Mouse (Mus musculus) liver, embryonic 13.5 days (tissue): Measurements from ENCODE around the gene Rapgef2. TPM values are rescaled to one million over a fixed set of nuclear protein-coding genes. Genes with fewer than 3 reads are reported as not detected.

Experiments used
- ATAC-seq: fragments of 200-750 bp; cut with Nextera tagmentation; 2 replicates; pipeline ENCODE4 v1.8.0; 2017; ENCODE audit warnings: low read depth, mild to moderate bottlenecking, moderate number of reproducible peaks, moderate library complexity
- DNase-seq: peaks from one replicate; pipeline ENCODE4 v3.0.0; 2022
- H3K27ac ChIP-seq: fragments of 300-500 bp; sonication (generic); 2 replicates; pipeline ENCODE4 v1.5.1; 2015; ENCODE audit warnings: moderate library complexity, mild to moderate bottlenecking, inconsistent platforms
- H3K27me3 ChIP-seq: fragments of 300-500 bp; sonication (generic); 2 replicates; pipeline ENCODE4 v1.6.1; 2015; ENCODE audit warnings: mild to moderate bottlenecking, inconsistent platforms
- H3K36me3 ChIP-seq: fragments of 300-500 bp; sonication (generic); 2 replicates; pipeline ENCODE4 v1.6.1; 2015; ENCODE audit warnings: mild to moderate bottlenecking, inconsistent platforms
- H3K4me1 ChIP-seq: fragments of 300-500 bp; sonication (generic); replicated peaks from 2 replicates; pipeline ENCODE4 v1.6.1; 2015; ENCODE audit warnings: inconsistent platforms
- H3K4me2 ChIP-seq: fragments of 300-500 bp; sonication (generic); 2 replicates; pipeline ENCODE4 v1.6.1; 2015; ENCODE audit warnings: inconsistent platforms, mild to moderate bottlenecking, moderate library complexity
- H3K4me3 ChIP-seq: fragments of 300-500 bp; sonication (generic); replicated peaks from 2 replicates; pipeline ENCODE4 v1.5.1; 2015; ENCODE audit warnings: mild to moderate bottlenecking, inconsistent platforms
- H3K9ac ChIP-seq: fragments of 300-500 bp; sonication (generic); 2 replicates; pipeline ENCODE4 v1.6.1; 2015; ENCODE audit warnings: mild to moderate bottlenecking, inconsistent platforms
- H3K9me3 ChIP-seq: fragments of 300-500 bp; sonication (generic); replicated peaks from 2 replicates; pipeline ENCODE4 v1.6.1; 2016; ENCODE audit warnings: inconsistent platforms
- WGBS: fragments of 180-500 bp; shearing (Covaris S2); methylation state at CpG from one replicate; pipeline ENCODE4 v1.1.7; 2015; ENCODE audit not compliant: insufficient replicate concordance; 5-methylcytosine and 5-hydroxymethylcytosine counted together
- polyA plus RNA-seq: library from polyadenylated mRNA; unstranded; fragments of >200 nt; fragmentation: Nextera tagmentation; extraction: Ambion mirVana; gene quantifications from 2 replicates; pipeline ENCODE4 v1.2.1, GENCODE M21; 2015

Gene Rapgef2
- 0.90 and 1.1 TPM in 2 replicates for polyA plus RNA-seq

DNA sequence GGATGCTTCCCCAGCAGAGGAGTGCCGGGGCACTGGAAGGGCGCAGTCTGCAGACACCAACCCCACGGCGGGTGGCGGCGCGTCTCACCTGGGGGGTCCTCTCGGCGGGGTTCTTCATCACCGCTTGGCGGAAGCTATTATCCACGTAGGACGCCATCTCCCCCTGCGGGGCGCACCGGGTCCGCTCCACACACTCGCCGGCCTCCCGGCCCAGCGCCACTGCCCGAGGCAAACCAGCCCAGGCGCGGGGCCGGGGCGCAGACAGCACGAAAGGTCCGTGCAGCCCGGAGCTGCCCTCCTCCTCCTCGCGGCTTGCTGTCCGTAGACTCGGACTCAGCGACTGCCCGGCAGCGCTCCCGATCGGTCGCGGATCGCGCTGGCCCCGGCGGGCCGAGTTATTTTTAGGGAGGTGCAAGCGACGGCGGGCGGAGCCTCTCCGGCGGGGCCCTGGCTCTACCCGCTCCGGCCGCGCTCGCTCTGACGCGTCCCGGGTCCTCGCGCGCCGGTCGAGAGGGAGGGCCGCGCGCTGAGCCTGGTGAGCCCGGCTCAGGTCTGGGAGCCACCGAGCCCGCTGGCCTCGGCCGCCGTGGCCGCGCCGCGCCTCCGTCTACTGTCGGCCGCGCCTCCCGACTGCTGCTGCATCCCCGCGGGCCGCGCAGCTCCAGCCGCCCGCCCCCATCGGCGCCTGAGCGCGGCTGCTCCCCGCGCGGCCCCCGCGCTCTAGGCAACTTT is at the start of gene Rapgef2:
Rapgef2 (minus strand) TSS at position 142 of the 732 bp plus-strand sequence.
- WGBS = under 1% methylated on average over 82 of the region's 97 CpGs
- DNase-seq = peak; percentile 52
- Histone ChIP-seq H3K36me3 (no peaks in the 10 kb centered on the region), H3K27me3 (peaks cover 55% of the 10 kb centered on the region), H3K4me2 (peak within 1 kb of the TSS; percentile 93), H3K4me3 (peak within 1 kb of the TSS; percentile 76), H3K27ac (peak within 1 kb of the TSS; percentile 62), H3K9me3 (no peaks in the 10 kb centered on the region), H3K4me1 (peaks cover 25% of the 10 kb centered on the region), H3K9ac (peak within 1 kb of the TSS; percentile 77)
- peak; percentile 70 for ATAC-seq

- DNase-seq = no peak
- Histone ChIP-seq H3K4me1 (peaks cover 6% of the 10 kb centered on the region; the same call in 1 of the 2 replicates), H3K27me3 (no peaks in the 10 kb centered on the region), H3K9ac (no peak overlapping the region), H3K36me3 (no peaks in the 10 kb centered on the region), H3K4me2 (no peak overlapping the region), H3K27ac (no peak overlapping the region), H3K4me3 (no peak overlapping the region), H3K9me3 (no peaks in the 10 kb centered on the region)
- 48% methylated on average over 8 of the region's 8 CpGs for WGBS
- peak; percentile 45 for ATAC-seq
Measured at GRCm38 (mm10) chr3:79333643-79334200, 47.4 kb upstream of the Rapgef2 start.

GRCm38 (mm10) chr3:79333051-79333450 is 46.7 kb upstream of the Rapgef2 start:
- DNase-seq (no peak), ATAC-seq (no peak)
- H3K36me3 ChIP-seq = no peaks in the 10 kb centered on the region
- peaks cover 6% of the 10 kb centered on the region; the same call in 1 of the 2 replicates for H3K4me1 ChIP-seq
- no peak overlapping the region for H3K4me3 ChIP-seq
- no peaks in the 10 kb centered on the region for H3K27me3 ChIP-seq
- no peak overlapping the region for H3K9ac ChIP-seq
- 78% methylated on average over 7 of the region's 7 CpGs for WGBS
- no peak overlapping the region for H3K27ac ChIP-seq
- H3K9me3 ChIP-seq = no peaks in the 10 kb centered on the region
- H3K4me2 ChIP-seq = no peak overlapping the region

DNA sequence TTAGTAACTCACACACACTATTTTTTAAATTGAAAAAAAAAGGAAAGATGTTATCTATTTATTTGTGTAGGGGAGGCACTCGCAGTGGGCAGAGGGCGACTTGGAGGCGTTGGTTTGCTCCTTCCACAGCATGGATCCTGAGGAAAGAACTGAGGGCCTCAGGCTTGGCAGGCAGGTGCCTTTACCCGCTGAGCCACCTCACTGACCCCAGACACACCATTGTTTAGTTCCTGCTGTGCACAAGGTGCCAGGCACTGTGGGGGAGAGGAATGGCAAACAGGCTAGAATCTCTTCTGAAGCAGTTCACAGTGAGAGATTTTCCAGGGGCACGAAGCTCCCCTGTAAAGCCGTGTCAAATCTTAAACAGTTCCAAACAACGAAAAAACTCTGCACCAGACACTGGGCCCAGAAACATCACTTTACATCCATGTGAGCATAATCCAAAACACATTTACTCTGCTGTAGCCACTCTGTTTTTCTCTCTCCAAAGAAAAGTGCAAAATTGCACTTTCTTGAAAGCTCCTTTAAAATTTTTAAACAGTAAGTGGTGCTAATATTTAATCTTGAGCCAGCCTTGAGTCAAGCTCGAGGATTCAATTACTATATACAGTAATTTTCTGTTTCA is 43.5 kb upstream of the Rapgef2 start:
- WGBS = 47% methylated on average over 8 of the region's 8 CpGs
- ATAC-seq = no peak
- Histone ChIP-seq H3K36me3 (no peaks in the 10 kb centered on the region), H3K9ac (no peak overlapping the region), H3K27me3 (no peaks in the 10 kb centered on the region), H3K4me3 (no peak overlapping the region), H3K4me1 (peaks cover 6% of the 10 kb centered on the region; the same call in 1 of the 2 replicates), H3K9me3 (no peaks in the 10 kb centered on the region), H3K4me2 (no peak overlapping the region), H3K27ac (no peak overlapping the region)
- no peak for DNase-seq

- Histone ChIP-seq H3K4me3 (no peak overlapping the region), H3K9me3 (no peaks in the 10 kb centered on the region)
Measured at GRCm38 (mm10) chr3:79324697-79325526, 38.6 kb upstream of the Rapgef2 start.

GRCm38 (mm10) chr3:79314006-79314698 is 27.8 kb upstream of the Rapgef2 start:
- Histone ChIP-seq H3K27me3 (no peaks in the 10 kb centered on the region), H3K9me3 (no peaks in the 10 kb centered on the region), H3K4me1 (no peaks in the 10 kb centered on the region), H3K4me3 (no peak overlapping the region), H3K27ac (no peak overlapping the region), H3K4me2 (no peak overlapping the region), H3K36me3 (no peaks in the 10 kb centered on the region), H3K9ac (no peak overlapping the region)
- ATAC-seq (no peak), DNase-seq (no peak)
- WGBS = 58% methylated on average over 10 of the region's 10 CpGs

More at GRCm38 (mm10) chr3:79324697-79325526, 38.6 kb upstream of the Rapgef2 start:
- DNase-seq = no peak
- no peaks in the 10 kb centered on the region for H3K36me3 ChIP-seq
- H3K9ac ChIP-seq = no peak overlapping the region
- 47% methylated on average over 10 of the region's 10 CpGs for WGBS
- H3K4me1 ChIP-seq = no peaks in the 10 kb centered on the region
- no peak for ATAC-seq
- H3K27ac ChIP-seq = no peak overlapping the region
- H3K4me2 ChIP-seq = no peak overlapping the region
- no peaks in the 10 kb centered on the region for H3K27me3 ChIP-seq

DNA sequence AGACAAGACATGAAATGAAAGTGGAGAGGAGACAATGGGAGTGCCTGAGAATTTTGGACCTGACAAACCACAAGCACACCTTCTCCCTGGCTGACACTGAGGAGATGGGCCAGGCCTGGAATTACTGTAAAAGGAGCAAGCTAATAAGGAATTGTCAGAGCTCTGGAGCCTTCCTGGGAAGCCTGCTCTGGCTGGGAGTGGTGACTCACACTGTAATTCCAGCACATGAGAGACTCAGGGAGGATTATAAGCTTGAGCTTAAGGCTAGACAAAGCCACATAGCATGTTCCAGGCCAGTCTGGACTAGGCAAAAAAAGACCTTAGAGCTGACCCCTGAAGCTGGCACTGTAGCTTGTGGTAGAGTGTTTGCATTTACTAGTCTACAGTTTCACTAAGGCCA is 25.6 kb upstream of the Rapgef2 start:
- H3K9ac ChIP-seq = no peak overlapping the region
- H3K9me3 ChIP-seq = no peaks in the 10 kb centered on the region
- no peaks in the 10 kb centered on the region for H3K27me3 ChIP-seq
- ATAC-seq = no peak
- no peaks in the 10 kb centered on the region for H3K36me3 ChIP-seq
- DNase-seq = no peak
- no peaks in the 10 kb centered on the region for H3K4me1 ChIP-seq
- no peak overlapping the region for H3K4me3 ChIP-seq
- H3K27ac ChIP-seq = no peak overlapping the region
- no peak overlapping the region for H3K4me2 ChIP-seq

DNA sequence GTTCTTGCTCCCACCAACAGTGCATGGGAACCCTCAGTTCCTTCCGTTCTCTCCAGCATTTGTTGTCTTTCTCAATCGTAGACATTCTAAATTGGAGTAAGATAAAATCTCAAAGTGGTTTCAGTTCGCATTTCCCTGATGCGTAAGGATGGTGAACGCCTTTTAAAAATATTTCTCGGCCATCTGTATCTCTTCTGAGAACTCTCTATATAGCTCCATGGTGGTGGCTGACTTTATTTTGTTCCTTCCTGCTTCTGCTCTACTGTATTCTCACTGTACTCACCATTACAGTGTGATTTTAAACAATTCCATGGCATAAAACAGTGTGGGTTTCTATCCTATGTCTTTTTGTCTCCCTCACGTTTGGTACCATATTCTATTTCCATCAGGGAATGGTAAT is 23.9 kb upstream of the Rapgef2 start:
- H3K9ac ChIP-seq = no peak overlapping the region
- DNase-seq (no peak), ATAC-seq (no peak)
- no peaks in the 10 kb centered on the region for H3K4me1 ChIP-seq
- WGBS = 67% methylated on average over 7 of the region's 7 CpGs
- no peaks in the 10 kb centered on the region for H3K9me3 ChIP-seq
- no peaks in the 10 kb centered on the region for H3K27me3 ChIP-seq
- no peak overlapping the region for H3K4me3 ChIP-seq
- H3K4me2 ChIP-seq = no peak overlapping the region
- H3K27ac ChIP-seq = no peak overlapping the region
- H3K36me3 ChIP-seq = no peaks in the 10 kb centered on the region

DNA sequence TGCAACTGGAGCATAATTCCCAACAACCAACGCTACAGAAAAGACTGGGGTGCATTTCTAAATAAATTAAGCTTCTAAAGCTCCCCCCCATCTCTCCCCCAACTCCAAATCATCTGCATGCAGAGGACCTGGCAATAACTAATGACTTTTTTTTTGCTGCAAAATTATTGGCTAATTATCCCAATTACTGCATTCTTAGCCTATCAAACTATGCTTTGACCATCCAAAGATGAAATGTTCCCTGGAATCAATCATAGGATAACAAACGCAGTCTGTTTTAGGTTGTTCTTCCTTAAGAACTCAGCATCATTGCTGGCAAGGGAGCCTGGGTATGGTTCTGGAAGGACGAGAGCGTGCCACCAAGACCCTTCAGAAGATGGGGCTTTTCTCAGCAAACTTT is 22.3 kb upstream of the Rapgef2 start:
- Histone ChIP-seq H3K27ac (no peak overlapping the region), H3K4me1 (no peaks in the 10 kb centered on the region), H3K4me2 (no peak overlapping the region), H3K9ac (no peak overlapping the region), H3K9me3 (no peaks in the 10 kb centered on the region), H3K4me3 (no peak overlapping the region), H3K36me3 (no peaks in the 10 kb centered on the region), H3K27me3 (no peaks in the 10 kb centered on the region)
- ATAC-seq = no peak
- 71% methylated on average over 4 of the region's 4 CpGs for WGBS
- no peak for DNase-seq

DNA sequence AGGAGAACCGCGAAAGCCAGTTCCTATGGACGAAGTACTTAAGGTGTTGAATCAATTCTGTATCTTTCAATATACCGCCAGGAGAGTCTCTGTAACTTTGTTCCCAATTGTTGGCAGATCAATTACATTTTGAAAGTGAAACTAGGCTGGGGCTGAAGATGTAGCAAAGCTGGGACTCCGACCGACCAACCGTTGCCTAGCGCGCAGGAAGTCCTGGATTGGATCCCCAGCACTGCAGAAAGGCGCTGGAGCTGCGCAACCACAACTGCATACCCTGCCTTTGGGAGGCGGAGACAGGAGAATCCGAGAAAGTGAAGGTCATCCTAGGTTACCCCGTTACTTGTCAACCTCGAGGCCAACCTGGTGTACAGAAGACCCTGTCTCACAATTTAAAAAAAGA is 13.1 kb upstream of the Rapgef2 start:
- no peak overlapping the region for H3K27ac ChIP-seq
- no peaks in the 10 kb centered on the region for H3K27me3 ChIP-seq
- no peak overlapping the region for H3K9ac ChIP-seq
- ATAC-seq (no peak), DNase-seq (no peak)
- no peaks in the 10 kb centered on the region for H3K4me1 ChIP-seq
- H3K4me2 ChIP-seq = no peak overlapping the region
- no peak overlapping the region for H3K4me3 ChIP-seq
- H3K9me3 ChIP-seq = no peaks in the 10 kb centered on the region
- H3K36me3 ChIP-seq = no peaks in the 10 kb centered on the region
- WGBS = 69% methylated on average over 15 of the region's 15 CpGs

DNA sequence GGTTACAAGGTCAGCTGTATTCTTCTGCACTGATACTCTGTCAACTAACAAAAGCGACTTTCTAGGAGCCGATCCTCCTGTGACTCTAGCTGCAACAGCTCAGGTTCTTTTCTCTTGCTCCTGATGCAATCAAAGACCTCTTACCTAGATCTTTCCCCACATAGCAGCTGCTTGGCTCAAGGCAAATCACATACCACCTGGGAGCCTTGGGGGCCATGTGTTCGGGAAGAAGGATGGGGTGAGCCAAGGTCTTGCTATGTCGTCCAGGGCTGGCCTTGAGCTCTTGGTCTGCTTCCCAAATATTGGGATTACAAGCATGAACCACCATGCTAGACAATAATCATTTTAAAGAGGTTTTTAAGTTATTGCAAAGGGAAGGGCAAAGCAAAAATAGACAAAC is 11.0 kb upstream of the Rapgef2 start:
- DNase-seq = no peak
- H3K4me3 ChIP-seq = no peak overlapping the region
- 64% methylated on average over 4 of the region's 4 CpGs for WGBS
- no peaks in the 10 kb centered on the region for H3K27me3 ChIP-seq
- H3K36me3 ChIP-seq = no peaks in the 10 kb centered on the region
- H3K27ac ChIP-seq = no peak overlapping the region
- H3K4me2 ChIP-seq = no peak overlapping the region
- no peaks in the 10 kb centered on the region for H3K4me1 ChIP-seq
- no peak overlapping the region for H3K9ac ChIP-seq
- ATAC-seq = no peak
- no peaks in the 10 kb centered on the region for H3K9me3 ChIP-seq
